Mouse (Mus musculus) stomach, postnatal 0 days (tissue): Measurements from ENCODE around the gene Crtam. TPM values are rescaled to one million over a fixed set of nuclear protein-coding genes. Genes with fewer than 3 reads are reported as not detected.
A peak's percentile ranks its signal among the peaks of the same experiment; 100 is the strongest.

Source experiments
- ATAC-seq: fragments of 200-750 bp; cut with Nextera tagmentation; 2 replicates; pipeline ENCODE4 v1.8.0; 2017; ENCODE audit not compliant: low FRiP score, low TSS enrichment
- DNase-seq: peaks from one replicate; pipeline ENCODE4 v3.0.0-alpha.2; 2016; ENCODE audit warnings: low spot score
- H3K27ac ChIP-seq: fragments of 300-500 bp; sonication (generic); replicated peaks from 2 replicates; pipeline ENCODE4 v1.5.1; 2014; ENCODE audit warnings: mild to moderate bottlenecking, control low read depth
- H3K27me3 ChIP-seq: fragments of 300-500 bp; sonication (generic); 2 replicates; pipeline ENCODE4 v1.6.1; 2014; ENCODE audit warnings: low read length; ENCODE audit not compliant: control insufficient read depth, insufficient read depth
- H3K36me3 ChIP-seq: fragments of 300-500 bp; sonication (generic); 2 replicates; pipeline ENCODE4 v1.6.1; 2014; ENCODE audit warnings: low read length, mixed read lengths; ENCODE audit not compliant: control insufficient read depth, insufficient read depth
- H3K4me1 ChIP-seq: fragments of 300-500 bp; sonication (generic); replicated peaks from 2 replicates; pipeline ENCODE4 v1.6.1; 2014; ENCODE audit warnings: antibody characterized with exemption; ENCODE audit not compliant: control insufficient read depth, insufficient read depth
- H3K4me2 ChIP-seq: fragments of 300-500 bp; sonication (generic); replicated peaks from 2 replicates; pipeline ENCODE4 v1.6.1; 2014; ENCODE audit warnings: low read depth, mild to moderate bottlenecking, control low read depth, moderate library complexity
- H3K4me3 ChIP-seq: fragments of 300-500 bp; sonication (generic); 2 replicates; pipeline ENCODE4 v1.5.1; 2014; ENCODE audit warnings: low read depth, low read length, control low read depth
- H3K9ac ChIP-seq: fragments of 300-500 bp; sonication (generic); 2 replicates; pipeline ENCODE4 v1.6.1; 2014; ENCODE audit warnings: mild to moderate bottlenecking, low read length, control low read depth, mixed read lengths
- H3K9me3 ChIP-seq: fragments of 300-500 bp; sonication (generic); 2 replicates; pipeline ENCODE4 v1.6.1; 2016; ENCODE audit warnings: low read length; ENCODE audit not compliant: control insufficient read depth
- CTCF ChIP-seq: IDR thresholded peaks from 2 replicates; pipeline ENCODE4 v1.5.1; 2016; ENCODE audit warnings: antibody characterized with exemption, low read depth, mild to moderate bottlenecking, moderate library complexity
- EP300 ChIP-seq: optimal IDR thresholded peaks from 2 replicates; pipeline ENCODE3; 2016; ENCODE audit warnings: antibody characterized with exemption
- WGBS: fragments of 180-500 bp; shearing (Covaris S2); extraction: QIAGEN DNeasy Blood & Tissue Kit; methylation state at CpG from one replicate; pipeline ENCODE4 v1.1.7; 2014; 5-methylcytosine and 5-hydroxymethylcytosine counted together
- polyA plus RNA-seq: library from polyadenylated mRNA; unstranded; fragments of >200 nt; fragmentation: Nextera tagmentation; extraction: Ambion mirVana; gene quantifications from 2 replicates; pipeline ENCODE4 v1.2.1, GENCODE M21; 2015

Crtam gene
- polyA plus RNA-seq, 1 experiment from 2014 or later = not detected

GRCm38 (mm10) chr9:41049282-41049681 lies 44.9 kb upstream of the Crtam start:
- Histone ChIP-seq H3K9ac (no peak overlapping the region), H3K36me3 (no peaks in the 10 kb centered on the region), H3K9me3 (no peaks in the 10 kb centered on the region), H3K4me1 (no peaks in the 10 kb centered on the region), H3K27me3 (no peaks in the 10 kb centered on the region), H3K4me3 (no peak overlapping the region), H3K4me2 (no peak overlapping the region), H3K27ac (no peak overlapping the region)
- ATAC-seq (no peak), DNase-seq (no peak)
- TF ChIP-seq EP300 (no peak), CTCF (no peak)
- WGBS = 81% methylated on average over 7 of the region's 7 CpGs

GRCm38 (mm10) chr9:41048820-41049219 lies 44.4 kb upstream of the Crtam start:
- H3K27ac ChIP-seq = no peak overlapping the region
- no peak overlapping the region for H3K4me3 ChIP-seq
- ATAC-seq = no peak
- no peak for DNase-seq
- H3K4me2 ChIP-seq = no peak overlapping the region
- 65% methylated on average over 3 of the region's 3 CpGs for WGBS
- H3K36me3 ChIP-seq = no peaks in the 10 kb centered on the region
- no peaks in the 10 kb centered on the region for H3K4me1 ChIP-seq
- H3K9ac ChIP-seq = no peak overlapping the region
- H3K27me3 ChIP-seq = no peaks in the 10 kb centered on the region
- TF ChIP-seq EP300 = no peak
- no peak for TF ChIP-seq CTCF
- no peaks in the 10 kb centered on the region for H3K9me3 ChIP-seq

GRCm38 (mm10) chr9:41048216-41048615 lies 43.8 kb upstream of the Crtam start:
- Histone ChIP-seq H3K4me1 (no peaks in the 10 kb centered on the region), H3K4me2 (no peak overlapping the region), H3K36me3 (no peaks in the 10 kb centered on the region), H3K27me3 (no peaks in the 10 kb centered on the region), H3K27ac (no peak overlapping the region), H3K4me3 (no peak overlapping the region), H3K9me3 (no peaks in the 10 kb centered on the region), H3K9ac (no peak overlapping the region)
- no peak for ATAC-seq
- no peak for TF ChIP-seq EP300
- WGBS = 93% methylated on average over 7 of the region's 7 CpGs
- no peak for DNase-seq

GRCm38 (mm10) chr9:41047654-41048053 lies 43.2 kb upstream of the Crtam start:
- Histone ChIP-seq H3K4me1 (no peaks in the 10 kb centered on the region), H3K9me3 (no peaks in the 10 kb centered on the region), H3K9ac (no peak overlapping the region), H3K27me3 (no peaks in the 10 kb centered on the region), H3K27ac (no peak overlapping the region), H3K4me3 (no peak overlapping the region), H3K36me3 (no peaks in the 10 kb centered on the region), H3K4me2 (no peak overlapping the region)
- no peak for DNase-seq
- TF ChIP-seq EP300 (no peak), CTCF (no peak)
- no peak for ATAC-seq
- WGBS = 80% methylated on average over 2 of the region's 2 CpGs

GRCm38 (mm10) chr9:41044626-41045025 lies 40.2 kb upstream of the Crtam start:
- H3K36me3 ChIP-seq = no peaks in the 10 kb centered on the region

GRCm38 (mm10) chr9:41043641-41044040 lies 39.2 kb upstream of the Crtam start:
- Histone ChIP-seq H3K9ac (no peak overlapping the region), H3K9me3 (no peaks in the 10 kb centered on the region), H3K4me2 (no peak overlapping the region), H3K4me1 (no peaks in the 10 kb centered on the region), H3K36me3 (no peaks in the 10 kb centered on the region), H3K27me3 (no peaks in the 10 kb centered on the region), H3K27ac (no peak overlapping the region), H3K4me3 (no peak overlapping the region)
- WGBS = 90% methylated on average over 5 of the region's 5 CpGs
- ATAC-seq (no peak), DNase-seq (no peak)
- TF ChIP-seq CTCF (no peak), EP300 (no peak)

More at GRCm38 (mm10) chr9:41044626-41045025, 40.2 kb upstream of the Crtam start:
- peak; percentile 96 for TF ChIP-seq CTCF
- TF ChIP-seq EP300 = no peak
- 9% methylated on average over 3 of the region's 3 CpGs for WGBS
- H3K9me3 ChIP-seq = no peaks in the 10 kb centered on the region
- H3K27ac ChIP-seq = no peak overlapping the region
- no peaks in the 10 kb centered on the region for H3K4me1 ChIP-seq
- no peak overlapping the region for H3K4me3 ChIP-seq
- no peak for ATAC-seq
- H3K4me2 ChIP-seq = no peak overlapping the region
- H3K9ac ChIP-seq = no peak overlapping the region
- no peaks in the 10 kb centered on the region for H3K27me3 ChIP-seq
- DNase-seq = peak; percentile 80
